Mouse (Mus musculus): Measurements from ENCODE around the gene Pdzrn4.

DNA sequence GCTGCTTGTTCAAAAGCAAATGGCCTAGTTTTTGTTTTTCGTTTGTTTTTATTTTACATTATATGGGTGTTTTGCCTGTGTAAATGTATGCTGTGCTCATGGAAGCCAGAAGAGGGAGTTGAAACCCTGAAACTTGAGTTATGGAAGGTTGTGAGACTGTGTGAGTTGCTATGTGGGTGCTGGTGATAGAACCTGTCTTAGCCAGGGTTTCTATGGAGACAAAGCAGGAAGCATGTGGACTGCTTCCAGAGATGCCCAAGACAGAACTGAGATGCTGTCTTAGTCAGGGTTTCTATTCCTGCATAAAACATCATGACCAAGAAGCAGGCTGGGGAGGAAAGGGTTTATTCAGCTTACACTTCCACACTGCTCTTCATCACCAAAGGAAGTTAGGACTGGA, 190.8 kb downstream of the Pdzrn4 start:
- TF ChIP-seq CTCF (IDR thresholded peaks at IDR 0.05; ENCODE audit: borderline replicate concordance, control insufficient read depth, extremely low read depth, insufficient read depth, low read length, poor library complexity) (no peak), POLR2A (IDR thresholded peaks at IDR 0.05; ENCODE audit: control insufficient read depth, extremely low read depth, insufficient read depth, low read length, poor library complexity) (no peak)
